Mouse (Mus musculus): Measurements from ENCODE around the gene St3gal3.

GRCm38 (mm10) chr4:118171006-118171405 is 36.3 kb upstream of the St3gal3 start:
- TF ChIP-seq CTCF (IDR thresholded peaks at IDR 0.05; ENCODE audit: extremely low read depth, insufficient read length, insufficient replicate concordance, low read depth, low read length) (peak; percentile 61; the same call in 1 of the 2 replicates), POLR2A (IDR thresholded peaks at IDR 0.05; ENCODE audit: low read depth, low read length) (no peak)
